Mouse (Mus musculus) c-Kit-negative CD71-positive TER-119-positive erythroid progenitor cells, embryonic 14.5 days (primary cell): Measurements from ENCODE around the gene Treh.

Source experiments
- DNase-seq: peaks from one replicate; pipeline ENCODE4 v3.0.0-alpha.2; 2013; ENCODE audit warnings: low read depth, low spot score

The Treh gene

DNA sequence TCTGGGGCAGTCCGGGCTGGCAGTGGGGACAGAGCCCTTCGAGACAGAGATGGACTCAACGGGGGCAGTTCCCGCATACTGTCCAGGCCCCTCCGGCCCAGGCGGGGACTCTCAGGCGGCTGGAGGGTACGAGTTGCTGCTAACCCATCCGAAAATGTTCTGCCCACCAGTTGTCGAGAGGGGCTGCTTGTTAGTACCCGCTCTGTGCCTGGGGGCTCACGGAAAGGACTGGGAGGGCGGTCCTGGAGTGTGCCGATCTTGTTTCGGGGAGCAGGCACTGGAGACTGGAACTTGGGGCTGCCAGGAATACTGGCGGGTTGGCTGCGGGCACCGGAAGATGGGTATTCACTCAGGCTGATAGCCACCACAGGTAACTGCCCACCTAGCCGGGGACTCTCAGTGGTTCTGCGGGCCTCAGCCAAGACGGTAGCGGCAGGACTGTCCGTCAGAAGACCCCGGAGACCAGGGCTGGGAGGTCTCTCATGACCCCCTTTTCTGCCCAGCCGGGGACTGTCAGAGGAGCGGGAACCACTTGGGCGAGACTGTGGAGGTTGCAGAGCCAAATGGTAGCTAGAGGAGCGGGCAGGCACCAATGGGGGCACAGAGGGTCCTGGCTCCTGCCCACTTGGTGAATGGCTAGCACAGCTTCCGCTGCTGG is 42.8 kb downstream of the Treh start:
- DNase-seq: no peak

- DNase-seq: no peak
Observed at GRCm38 (mm10) chr9:44716997-44717821, 44.2 kb downstream of the Treh start.

GRCm38 (mm10) chr9:44717822-44718242 is 44.8 kb downstream of the Treh start:
- DNase-seq: no peak

GRCm38 (mm10) chr9:44718937-44719631 is 46.1 kb downstream of the Treh start:
- DNase-seq: no peak

DNA sequence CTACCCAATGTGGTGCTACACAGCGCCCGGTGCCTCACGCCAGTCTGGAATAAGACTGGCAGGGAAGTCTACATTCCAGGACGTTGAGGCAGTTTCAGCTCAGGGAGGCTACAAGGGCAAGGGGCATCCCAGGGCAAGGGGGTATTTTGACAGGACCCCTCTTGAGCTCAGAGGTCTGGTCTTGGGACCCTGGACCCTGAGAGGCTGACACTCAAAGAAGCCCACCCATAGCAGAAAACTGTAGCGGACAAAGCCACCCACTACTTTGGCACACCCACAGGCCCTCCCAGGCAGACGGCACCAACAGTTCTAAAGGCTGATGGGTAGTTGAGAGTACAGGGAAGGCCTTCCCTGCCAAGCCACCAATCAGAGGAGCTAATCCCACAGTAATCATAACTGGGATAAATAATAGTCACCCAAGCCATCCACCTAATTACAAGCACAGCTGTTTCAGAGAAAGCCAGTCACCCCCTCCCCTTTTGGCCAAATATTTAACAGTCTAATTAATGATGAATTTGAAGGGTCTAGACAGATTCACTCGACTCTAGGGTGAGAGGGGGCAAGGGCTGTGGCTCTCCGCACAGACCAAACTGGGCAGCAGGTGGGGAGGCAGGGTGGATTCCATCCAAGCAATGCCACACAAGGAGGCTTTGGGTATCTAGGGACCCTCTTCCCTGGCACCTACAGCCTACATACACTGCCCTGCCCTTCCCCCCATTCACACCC is 46.8 kb downstream of the Treh start:
- DNase-seq: no peak

DNA sequence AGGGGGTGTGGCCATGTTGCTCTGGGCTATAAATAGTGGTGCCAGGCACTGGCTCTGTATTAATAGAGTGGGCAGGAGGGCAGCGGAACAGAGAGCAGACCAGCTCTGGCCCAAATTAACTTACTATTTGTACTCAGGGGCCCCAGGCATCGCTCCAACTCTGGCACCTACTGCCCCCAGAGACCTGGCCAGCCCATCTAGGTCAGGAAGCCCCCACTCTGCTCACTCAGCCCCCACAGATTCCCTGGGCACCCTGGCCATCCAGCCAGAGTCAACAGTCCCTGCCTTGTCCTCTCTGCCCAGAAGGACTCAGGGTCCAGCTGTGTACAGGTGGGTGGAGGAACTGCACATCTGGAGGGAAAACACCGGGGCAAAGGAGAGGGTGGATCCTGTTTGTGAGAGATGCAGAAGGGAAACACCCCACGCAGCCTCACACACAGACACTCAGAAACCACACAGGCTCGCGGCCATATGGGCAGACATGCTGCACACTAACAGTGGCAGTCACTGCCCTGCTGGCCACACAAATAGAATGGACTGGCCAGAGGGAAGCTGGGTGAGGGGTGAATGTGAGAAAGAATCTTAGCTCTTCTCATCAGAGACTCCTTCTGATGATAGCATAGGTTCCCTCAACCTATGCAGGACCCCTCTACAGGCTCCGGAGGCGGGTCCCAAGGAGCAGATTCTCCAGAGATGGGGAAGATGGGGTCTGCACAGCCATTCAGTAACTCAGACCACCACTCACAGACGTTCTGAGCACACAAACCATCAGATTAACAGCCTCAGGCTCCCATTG is 47.5 kb downstream of the Treh start:
- DNase-seq: no peak

- no peak for DNase-seq
Observed at GRCm38 (mm10) chr9:44721154-44721876, 48.3 kb downstream of the Treh start.

DNA sequence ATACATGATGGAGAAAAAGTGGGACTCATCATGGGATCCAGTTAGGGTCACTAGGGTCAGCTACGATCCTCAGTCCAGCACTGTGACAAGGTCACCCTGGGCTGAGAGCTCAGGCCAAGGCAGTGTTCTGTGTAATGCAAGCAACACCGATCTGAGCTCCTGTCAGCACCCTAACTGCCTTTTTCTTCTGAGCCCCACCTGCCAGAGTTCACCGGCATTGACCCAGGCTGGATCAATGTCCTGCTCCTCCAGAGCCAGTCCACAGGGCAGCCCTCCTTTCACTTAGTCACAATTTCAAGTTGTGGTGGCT is 48.8 kb downstream of the Treh start:
- DNase-seq: no peak

GRCm38 (mm10) chr9:44722575-44722974 is 49.5 kb downstream of the Treh start:
- DNase-seq: no peak

DNA sequence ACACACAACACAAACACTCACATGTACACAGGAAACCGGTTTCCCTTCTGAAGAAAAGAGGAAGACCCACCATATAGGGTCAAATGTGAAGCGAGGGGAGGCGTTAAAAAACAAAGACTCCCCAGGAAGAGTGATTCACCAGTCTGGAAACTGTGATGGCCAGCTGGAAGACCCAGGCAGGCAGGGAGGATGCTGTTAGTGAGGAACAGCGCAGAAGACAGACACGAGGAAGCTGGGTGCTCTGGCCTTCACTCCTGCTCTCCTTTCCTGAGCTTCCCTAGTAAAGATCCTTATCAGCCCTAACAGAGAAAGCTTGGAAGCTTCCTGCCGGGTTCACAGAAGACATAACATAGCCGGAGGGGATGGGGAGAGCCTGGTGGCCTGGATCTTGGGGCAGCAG is 50.0 kb downstream of the Treh start:
- DNase-seq: no peak

- no peak for DNase-seq
Observed at GRCm38 (mm10) chr9:44723521-44724041, 50.5 kb downstream of the Treh start.

- no peak for DNase-seq
Observed at GRCm38 (mm10) chr9:44724223-44724622, 51.2 kb downstream of the Treh start.

GRCm38 (mm10) chr9:44724665-44725064 is 51.6 kb downstream of the Treh start:
- DNase-seq: no peak

DNA sequence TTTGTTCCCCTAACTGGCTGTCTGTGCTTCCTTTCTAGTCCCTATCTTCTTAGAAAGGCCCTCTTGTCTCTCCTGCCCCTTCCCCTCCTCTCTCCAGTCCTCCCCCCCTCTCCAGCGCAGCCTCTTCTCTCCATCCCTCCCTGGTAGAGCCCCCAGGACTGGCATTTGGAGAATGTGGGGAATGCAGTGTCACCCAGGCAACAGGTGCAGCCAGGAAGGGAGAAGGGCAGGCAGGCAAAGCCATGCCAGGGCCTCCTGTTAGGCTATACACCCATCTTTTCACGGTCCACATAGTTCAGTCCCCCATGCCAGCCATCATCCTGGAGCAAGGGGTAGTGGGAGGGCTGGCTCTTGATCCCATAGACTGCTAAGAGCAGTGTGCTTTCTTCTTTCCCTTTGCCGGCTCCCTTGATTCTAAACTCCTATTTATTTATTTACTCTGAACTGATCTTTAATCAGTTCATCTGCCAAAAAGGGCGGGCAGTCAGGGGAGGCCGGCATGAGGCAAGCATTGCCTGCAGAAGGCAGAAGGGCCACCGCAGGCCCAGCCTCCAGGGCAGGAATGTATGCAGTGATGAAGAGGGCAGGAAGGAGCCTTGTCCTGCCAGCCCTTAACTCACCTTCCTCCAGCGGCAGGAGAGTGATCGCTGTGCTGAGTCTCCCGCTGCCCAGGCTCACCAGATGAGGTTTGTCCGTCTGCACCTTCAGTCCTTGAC is 53.6 kb downstream of the Treh start:
- no peak for DNase-seq

- DNase-seq: no peak
Observed at GRCm38 (mm10) chr9:44727441-44727840, 54.4 kb downstream of the Treh start.

GRCm38 (mm10) chr9:44732130-44732549 is 59.1 kb downstream of the Treh start:
- no peak for DNase-seq

DNA sequence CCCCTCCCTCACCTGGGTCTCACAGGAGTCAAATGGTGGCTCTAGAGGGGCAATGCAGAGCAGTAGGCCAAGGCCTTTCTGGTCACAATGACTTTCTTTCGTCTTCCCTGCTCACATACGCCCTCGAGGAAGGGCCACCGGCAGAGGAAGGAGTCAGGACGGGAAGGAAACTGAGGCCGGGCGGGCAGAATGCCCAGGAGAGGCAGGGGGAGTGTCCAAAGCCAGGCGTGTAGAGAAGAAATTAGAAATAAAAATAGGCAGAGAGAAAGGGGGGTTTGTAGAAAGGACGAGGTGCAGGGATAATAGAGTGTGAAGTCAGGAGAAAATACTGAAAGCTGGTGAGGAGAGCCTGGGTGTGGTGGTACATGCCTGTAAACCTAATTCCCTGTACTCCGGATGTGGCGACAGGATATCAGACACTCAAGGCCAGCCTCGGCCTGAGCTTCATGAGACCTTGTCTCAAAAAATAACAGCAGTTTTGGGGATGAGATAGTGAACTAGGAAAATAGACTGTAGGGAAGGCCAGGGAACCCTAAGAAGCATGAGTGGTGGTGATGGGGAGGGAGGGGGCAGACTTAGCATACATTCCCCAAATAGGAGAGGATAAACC is 60.0 kb downstream of the Treh start:
- no peak for DNase-seq

GRCm38 (mm10) chr9:44733671-44734523 is 60.9 kb downstream of the Treh start:
- DNase-seq: no peak
